Mouse (Mus musculus) E14TG2a.4 (cell line): ENCODE measurements at regions not wholly inside any gene's neighbourhood (a gene's known extent, or its start where the extent isn't known, plus 50 kb on each side); places are given as distances from the start of the nearest gene placed in this dataset.

Source experiments
- H3K27me3 ChIP-seq: 2 replicates; pipeline ENCODE4 v1.6.1; 2014; ENCODE audit warnings: low read length, control low read depth; ENCODE audit not compliant: insufficient read depth
- H3K36me3 ChIP-seq: 2 replicates; pipeline ENCODE4 v1.6.1; 2014; ENCODE audit warnings: low read length, control low read depth; ENCODE audit not compliant: insufficient read depth
- H3K4me1 ChIP-seq: replicated peaks from 2 replicates; pipeline ENCODE4 v1.6.1; 2014; ENCODE audit warnings: low read depth, low read length, control low read depth
- H3K4me3 ChIP-seq: replicated peaks from 2 replicates; pipeline ENCODE4 v1.5.1; 2014; ENCODE audit warnings: mild to moderate bottlenecking, low read length
- H3K9me3 ChIP-seq: 2 replicates; pipeline ENCODE4 v1.6.1; 2014; ENCODE audit warnings: low read length, control low read depth
- CTCF ChIP-seq: conservative IDR thresholded peaks from 2 replicates; pipeline ENCODE4 v1.5.1; 2014; ENCODE audit warnings: low read length
- NANOG ChIP-seq: IDR thresholded peaks from 2 replicates; pipeline ENCODE4 v1.6.1; 2014; ENCODE audit warnings: borderline replicate concordance, low read length, mixed read lengths
- POU5F1 ChIP-seq: IDR thresholded peaks from 2 replicates; pipeline ENCODE4 v1.6.1; 2014; ENCODE audit warnings: low read length, borderline replicate concordance

DNA sequence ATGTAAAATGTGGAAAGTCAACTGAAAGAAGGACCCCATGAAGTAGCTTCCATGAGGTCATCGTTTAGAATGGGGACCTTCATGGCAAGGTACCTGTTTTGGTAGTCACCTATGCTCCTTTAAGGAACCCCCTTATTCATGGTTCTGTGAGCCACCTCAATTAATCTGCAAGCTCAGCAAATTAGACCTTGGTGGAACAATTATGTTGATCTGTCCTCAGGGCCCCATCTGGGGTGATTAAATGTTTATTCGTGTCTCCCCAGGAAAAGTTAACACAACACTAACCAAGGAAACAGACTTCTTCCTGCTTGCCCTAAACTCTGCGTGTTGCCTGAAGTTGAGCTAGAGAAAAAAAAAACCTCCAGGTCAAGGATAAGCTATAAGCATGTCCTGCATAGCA, 175.9 kb upstream of the Lmcd1 start:
- no peaks in the 10 kb centered on the region for H3K4me1 ChIP-seq
- peaks cover 14% of the 10 kb centered on the region for H3K9me3 ChIP-seq

DNA sequence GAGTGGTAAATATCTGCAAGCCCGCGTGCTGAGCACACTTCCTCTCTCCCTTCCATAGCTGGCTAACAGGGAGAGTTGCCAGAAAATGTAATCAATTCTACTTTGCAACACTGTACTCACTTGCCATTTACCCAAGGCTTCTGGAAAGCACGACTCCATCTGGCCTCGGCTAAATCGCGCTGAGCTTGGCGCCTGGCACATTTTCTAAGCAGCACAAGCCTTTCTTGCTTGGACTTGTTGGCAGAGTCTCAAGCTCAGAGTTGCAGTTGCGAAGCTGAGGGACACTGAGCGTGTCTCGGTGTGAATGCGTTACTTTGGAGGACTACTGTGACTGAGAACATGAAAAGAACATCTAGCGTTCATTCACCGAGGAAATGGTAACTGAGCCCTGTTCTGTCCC, 164.9 kb upstream of the Lmcd1 start:
- Histone ChIP-seq H3K27me3 (no peaks in the 10 kb centered on the region), H3K36me3 (no peaks in the 10 kb centered on the region), H3K4me3 (no peak overlapping the region), H3K4me1 (no peaks in the 10 kb centered on the region), H3K9me3 (no peaks in the 10 kb centered on the region)
- TF ChIP-seq POU5F1: no peak
- no peak for TF ChIP-seq NANOG
- TF ChIP-seq CTCF: no peak

More for the DNA sequence above, 175.9 kb upstream of the Lmcd1 start:
- Histone ChIP-seq H3K27me3 (no peaks in the 10 kb centered on the region), H3K4me3 (no peak overlapping the region), H3K36me3 (no peaks in the 10 kb centered on the region)
- TF ChIP-seq NANOG: no peak
- no peak for TF ChIP-seq CTCF
- no peak for TF ChIP-seq POU5F1

DNA sequence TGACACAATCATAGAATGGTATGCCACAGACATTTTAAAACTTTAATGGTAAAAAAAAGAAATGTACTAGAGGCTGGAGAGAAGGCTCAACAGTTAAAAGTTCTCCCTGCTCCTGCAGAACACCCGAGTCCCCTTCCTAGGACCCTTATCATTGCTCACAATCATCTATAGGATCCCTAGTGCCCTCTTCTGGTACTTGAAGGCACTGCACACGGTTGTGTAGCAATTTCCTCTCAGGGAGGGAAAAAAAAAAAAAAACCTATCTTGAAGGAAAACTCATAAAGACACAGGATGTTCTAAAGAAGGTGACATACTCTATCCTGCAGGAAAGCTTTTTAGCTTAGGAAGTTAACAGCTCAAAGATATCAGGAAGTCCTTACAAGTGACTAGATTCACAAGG, 154.4 kb upstream of the Lmcd1 start:
- TF ChIP-seq NANOG (no peak), CTCF (peak; percentile 81)
- Histone ChIP-seq H3K4me3 (no peak overlapping the region), H3K9me3 (no peaks in the 10 kb centered on the region), H3K36me3 (no peaks in the 10 kb centered on the region), H3K4me1 (no peaks in the 10 kb centered on the region), H3K27me3 (no peaks in the 10 kb centered on the region)

DNA sequence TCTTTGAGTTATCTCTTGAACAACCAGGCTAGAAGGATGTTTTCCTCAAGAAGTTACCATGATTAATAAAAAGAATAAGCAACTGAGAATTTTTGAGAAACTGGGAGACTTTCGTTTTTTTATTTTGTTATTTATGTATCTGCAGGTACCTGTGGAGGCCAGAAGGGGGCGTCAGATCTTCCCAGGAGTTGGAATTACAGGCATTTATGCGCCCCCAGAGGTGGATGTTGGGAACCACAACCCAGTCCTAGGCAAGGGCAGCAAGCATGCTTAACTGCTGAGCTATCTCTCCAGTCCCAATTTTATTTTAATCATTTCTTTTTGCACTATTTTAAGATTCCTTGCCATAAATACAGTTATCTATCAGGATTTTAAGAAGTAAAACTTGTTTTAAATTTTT, 140.0 kb upstream of the Lmcd1 start:
- no peaks in the 10 kb centered on the region for H3K9me3 ChIP-seq
- H3K36me3 ChIP-seq: no peaks in the 10 kb centered on the region
- H3K4me1 ChIP-seq: no peaks in the 10 kb centered on the region
- no peak for TF ChIP-seq NANOG
- TF ChIP-seq CTCF: peak; percentile 92
- TF ChIP-seq POU5F1: no peak
- no peaks in the 10 kb centered on the region for H3K27me3 ChIP-seq
- no peak overlapping the region for H3K4me3 ChIP-seq

DNA sequence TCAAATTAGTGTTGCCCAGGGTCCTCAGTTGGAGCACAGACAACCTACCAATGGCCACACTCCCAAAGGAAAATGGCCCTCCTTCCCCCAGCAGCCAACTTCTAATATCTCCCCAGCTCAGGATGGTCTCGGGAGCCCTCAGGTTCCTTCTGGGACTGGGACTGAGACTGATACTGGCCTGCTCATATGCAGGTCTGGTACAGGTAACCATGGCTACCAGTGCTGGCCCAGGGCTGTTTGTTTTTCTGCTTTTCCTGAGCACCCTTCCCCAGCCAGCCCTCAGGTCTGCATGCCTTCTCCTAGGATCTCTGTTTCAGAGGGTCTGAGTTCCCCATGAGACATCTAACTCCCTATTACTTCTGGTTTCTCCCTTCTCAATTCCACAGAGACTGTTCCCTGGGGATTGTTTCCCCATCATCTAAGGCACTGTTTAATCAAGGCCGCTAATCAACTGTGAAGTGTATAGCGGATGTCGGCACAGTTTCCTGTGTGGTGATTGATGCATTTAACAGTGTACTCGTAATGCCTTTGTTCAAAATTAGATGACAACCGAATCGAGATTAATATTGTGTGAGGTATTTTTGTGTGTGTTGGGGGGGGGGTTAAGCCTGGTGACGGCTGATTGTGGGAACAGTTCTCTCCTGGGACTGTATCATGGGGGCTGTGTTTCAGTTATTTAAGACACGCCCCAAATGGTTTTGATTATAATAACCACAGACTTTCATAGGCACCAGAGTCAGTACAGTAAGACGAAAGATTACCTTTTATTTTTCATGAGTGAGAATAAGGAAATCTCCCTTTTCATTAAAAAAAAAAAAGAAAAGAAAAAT, 120.8 kb upstream of the Lmcd1 start:
- TF ChIP-seq POU5F1: no peak
- no peak for TF ChIP-seq NANOG
- no peak for TF ChIP-seq CTCF
- no peaks in the 10 kb centered on the region for H3K36me3 ChIP-seq

DNA sequence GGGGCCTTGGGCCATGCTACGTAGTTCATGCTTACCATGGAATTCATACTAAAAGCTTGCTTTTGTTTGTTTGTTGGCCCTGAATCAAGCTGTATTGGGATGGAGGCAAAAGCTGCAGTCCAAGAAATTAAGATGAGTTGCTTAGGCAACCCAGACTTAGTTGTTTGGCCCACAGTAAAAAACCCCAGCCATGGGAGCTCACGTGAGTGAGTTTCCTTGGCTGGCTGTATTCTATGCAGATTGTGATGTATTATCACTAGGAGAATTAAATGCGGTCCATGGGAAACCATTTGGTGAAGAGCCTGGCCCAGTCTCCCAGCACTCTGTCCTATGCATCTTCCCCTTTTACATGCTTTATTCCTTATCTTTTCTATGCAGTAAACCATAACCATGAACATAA, 106.1 kb upstream of the Lmcd1 start:
- Histone ChIP-seq H3K36me3 (no peaks in the 10 kb centered on the region), H3K9me3 (no peaks in the 10 kb centered on the region), H3K4me3 (no peak overlapping the region), H3K4me1 (no peaks in the 10 kb centered on the region), H3K27me3 (no peaks in the 10 kb centered on the region)
- no peak for TF ChIP-seq CTCF
- no peak for TF ChIP-seq POU5F1
- no peak for TF ChIP-seq NANOG

More for the DNA sequence above, 120.8 kb upstream of the Lmcd1 start:
- no peak overlapping the region for H3K4me3 ChIP-seq
- H3K27me3 ChIP-seq: no peaks in the 10 kb centered on the region
- no peaks in the 10 kb centered on the region for H3K4me1 ChIP-seq
- no peaks in the 10 kb centered on the region for H3K9me3 ChIP-seq

DNA sequence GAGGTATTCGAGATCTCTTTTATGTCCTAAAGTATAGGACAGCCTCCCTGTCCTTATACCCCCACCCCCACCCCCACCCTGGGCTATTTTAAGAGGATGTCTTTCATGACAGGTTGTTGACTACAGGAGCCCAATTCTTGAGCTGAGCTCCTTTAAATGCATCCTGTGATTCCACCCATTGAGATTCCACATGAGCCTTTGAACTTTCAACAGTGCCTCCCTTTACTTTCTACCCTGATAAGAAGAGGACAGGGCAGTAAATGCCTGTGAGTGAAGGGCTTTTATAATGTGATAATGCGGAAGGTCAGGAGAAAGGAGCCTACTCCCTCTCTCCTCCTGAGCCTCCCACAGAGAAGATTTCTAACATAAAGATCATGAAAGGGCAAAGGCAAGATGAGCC, 97.2 kb upstream of the Lmcd1 start:
- no peak overlapping the region for H3K4me3 ChIP-seq
- peaks cover 30% of the 10 kb centered on the region for H3K9me3 ChIP-seq
- TF ChIP-seq NANOG: no peak
- TF ChIP-seq POU5F1: no peak
- no peak for TF ChIP-seq CTCF
- H3K27me3 ChIP-seq: no peaks in the 10 kb centered on the region
- H3K4me1 ChIP-seq: no peaks in the 10 kb centered on the region
- H3K36me3 ChIP-seq: no peaks in the 10 kb centered on the region

DNA sequence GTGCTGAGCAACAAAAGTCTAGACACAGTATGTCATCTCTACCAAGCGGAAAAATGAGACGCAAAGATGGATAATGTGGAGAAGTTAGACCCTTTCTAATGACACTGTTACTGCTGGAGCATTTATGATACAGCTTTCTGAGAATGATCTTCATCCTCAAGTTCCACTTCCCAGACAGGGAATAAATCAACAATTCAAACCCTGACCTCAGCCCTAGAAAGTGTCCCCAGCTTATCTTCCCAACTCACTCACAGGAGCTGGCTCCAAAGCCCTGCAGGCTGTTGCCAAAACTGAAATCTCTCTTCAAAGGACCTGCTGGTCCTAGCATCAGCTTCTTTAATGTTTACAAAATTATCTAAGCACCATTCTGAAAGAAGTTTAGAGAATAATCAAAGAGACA, 85.9 kb upstream of the Lmcd1 start:
- no peak overlapping the region for H3K4me3 ChIP-seq
- H3K4me1 ChIP-seq: no peaks in the 10 kb centered on the region
- no peak for TF ChIP-seq NANOG
- H3K27me3 ChIP-seq: no peaks in the 10 kb centered on the region
- H3K9me3 ChIP-seq: peaks cover 8% of the 10 kb centered on the region
- H3K36me3 ChIP-seq: no peaks in the 10 kb centered on the region

DNA sequence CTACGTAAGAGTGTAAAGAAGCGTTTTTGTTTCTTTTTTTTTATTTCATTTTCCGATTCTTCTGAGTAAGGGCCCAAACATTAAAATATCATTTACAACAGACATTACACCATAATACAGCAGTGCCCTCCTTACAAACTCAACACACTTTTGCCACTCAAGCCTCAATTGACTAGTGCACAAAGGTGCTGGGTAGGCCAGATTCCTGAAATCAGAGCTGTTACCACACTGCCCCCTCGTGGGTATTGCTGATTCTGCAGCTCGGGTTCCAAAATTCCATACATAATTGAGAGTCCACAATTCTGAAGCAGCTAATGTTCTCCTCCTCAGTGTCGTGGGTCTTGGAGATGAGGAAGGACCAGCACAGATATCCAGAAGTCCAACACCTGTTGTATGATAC, 82.5 kb upstream of the Lmcd1 start:
- Histone ChIP-seq H3K4me1 (no peaks in the 10 kb centered on the region), H3K9me3 (peaks cover 16% of the 10 kb centered on the region), H3K36me3 (no peaks in the 10 kb centered on the region), H3K27me3 (0 out of 2 replicates have a peak, but pooled peaks cover 3% of the 10 kb centered on the region), H3K4me3 (no peak overlapping the region)
- TF ChIP-seq CTCF (peak; percentile 74), POU5F1 (no peak), NANOG (no peak)
